Mouse (Mus musculus) gonadal fat pad, adult 2 months (tissue): ENCODE measurements around the gene Nkx1-1. TPM values are rescaled to one million over a fixed set of nuclear protein-coding genes. Genes with fewer than 3 reads are reported as not detected.

Source experiments
- DNase-seq: peaks from one replicate; pipeline ENCODE4 v3.0.0-alpha.2; 2012; ENCODE audit warnings: low read depth
- polyA plus RNA-seq: library from polyadenylated mRNA; depleted of rRNA; stranded (reverse); fragments of >200 nt; gene quantifications from 2 replicates; pipeline ENCODE4 v1.2.3, GENCODE M21; 2012; rRNA removed

The Nkx1-1 gene
- polyA plus RNA-seq, 1 experiment: not detected

DNA sequence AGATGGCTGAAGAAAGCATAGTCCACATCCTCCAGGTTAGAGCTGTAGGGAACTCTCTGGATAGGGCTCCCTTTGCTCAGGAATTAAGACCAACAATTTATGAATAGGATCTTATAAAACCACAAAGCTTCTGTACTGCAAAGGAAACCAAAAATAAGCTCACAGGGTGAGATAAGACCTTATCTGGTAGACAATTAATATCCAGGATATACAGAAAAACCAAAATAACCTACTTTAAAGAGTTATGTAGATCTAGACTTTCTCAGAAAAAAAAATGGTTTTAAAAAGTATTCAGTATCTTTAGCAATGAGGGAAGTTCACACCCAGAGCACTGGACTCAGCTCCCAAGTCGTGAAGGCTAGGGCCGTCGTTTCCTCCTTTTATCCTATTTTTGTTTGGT is 13.5 kb downstream of the Nkx1-1 start:
- no peak for DNase-seq

DNA sequence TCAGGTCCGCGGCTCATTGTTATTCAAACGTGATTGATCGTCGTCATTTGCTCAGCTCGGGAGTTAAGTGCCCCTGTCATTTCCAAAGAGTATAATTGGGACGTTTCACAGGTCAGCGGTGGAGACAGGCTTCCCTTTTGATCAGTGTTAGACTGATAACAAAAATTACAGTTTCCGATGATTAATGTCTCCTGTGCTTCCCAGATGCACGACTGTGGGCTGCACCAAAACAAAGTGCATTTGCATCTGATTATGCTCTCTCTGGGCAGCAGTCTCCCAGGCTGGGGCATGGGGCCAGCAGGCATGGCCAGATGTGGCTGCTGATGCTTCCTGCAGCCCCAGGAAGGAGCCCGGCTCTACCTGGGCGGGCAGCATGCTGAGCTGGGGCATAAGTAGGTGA is 33.0 kb downstream of the Nkx1-1 start:
- DNase-seq: no peak

DNA sequence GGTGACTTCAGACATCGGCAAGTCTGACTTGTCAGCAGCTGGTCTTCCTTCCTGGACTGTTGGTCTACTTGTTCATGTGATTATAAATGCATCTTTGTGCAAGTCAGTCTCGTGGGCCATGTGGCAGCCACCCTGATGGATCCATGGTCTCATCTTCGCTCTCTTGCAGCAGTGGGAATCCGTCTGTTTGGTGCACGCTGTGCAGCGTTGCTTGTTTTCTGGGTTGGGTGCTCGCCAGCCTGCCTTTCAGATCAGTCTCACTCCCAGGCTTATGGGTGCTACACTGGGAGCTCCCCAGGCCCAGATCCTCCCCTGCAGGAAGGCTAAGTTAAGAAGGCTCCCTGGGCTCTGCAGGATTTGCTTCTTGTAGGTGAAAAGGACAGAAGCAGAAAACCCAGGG is 36.9 kb downstream of the Nkx1-1 start:
- DNase-seq: no peak

DNA sequence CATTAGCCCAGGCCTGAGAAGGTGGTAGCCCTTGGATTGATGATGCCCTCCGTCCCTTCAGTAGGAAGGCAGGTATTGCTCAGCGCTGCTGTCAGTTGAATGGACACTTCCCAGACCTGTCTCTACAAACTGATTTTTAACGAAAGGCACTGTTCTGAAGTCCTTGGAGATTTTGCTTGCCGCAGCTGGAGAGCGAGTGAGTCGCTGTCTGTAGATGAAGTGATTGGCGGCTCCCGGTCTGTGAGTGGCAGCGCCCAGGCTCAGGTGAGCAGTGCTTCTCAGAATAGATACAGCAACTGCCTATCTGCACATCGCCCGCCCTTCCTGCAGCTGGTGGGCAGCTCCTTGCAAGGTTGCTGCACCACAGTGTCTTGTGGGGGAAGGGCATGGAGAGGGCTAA is 38.1 kb downstream of the Nkx1-1 start:
- DNase-seq: no peak

DNA sequence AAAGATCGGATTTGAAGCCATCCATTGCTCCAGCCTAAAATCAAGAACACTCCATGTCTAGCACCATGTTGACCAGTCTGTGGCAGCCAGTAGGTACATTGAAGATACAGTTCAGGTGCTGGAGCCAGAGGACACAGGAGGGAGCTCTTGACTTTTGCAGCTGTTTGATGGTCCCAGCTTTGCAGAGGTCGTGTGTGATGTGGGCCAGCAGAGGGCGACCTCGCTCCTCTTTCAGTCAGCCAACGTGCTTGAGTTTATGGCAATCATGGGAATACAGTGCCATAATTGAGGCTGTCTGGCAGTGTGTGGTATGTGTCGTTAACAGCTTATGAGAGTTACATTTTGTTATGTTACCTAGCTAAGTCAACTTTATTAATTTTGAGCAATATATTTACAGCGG is 40.0 kb downstream of the Nkx1-1 start:
- no peak for DNase-seq

DNA sequence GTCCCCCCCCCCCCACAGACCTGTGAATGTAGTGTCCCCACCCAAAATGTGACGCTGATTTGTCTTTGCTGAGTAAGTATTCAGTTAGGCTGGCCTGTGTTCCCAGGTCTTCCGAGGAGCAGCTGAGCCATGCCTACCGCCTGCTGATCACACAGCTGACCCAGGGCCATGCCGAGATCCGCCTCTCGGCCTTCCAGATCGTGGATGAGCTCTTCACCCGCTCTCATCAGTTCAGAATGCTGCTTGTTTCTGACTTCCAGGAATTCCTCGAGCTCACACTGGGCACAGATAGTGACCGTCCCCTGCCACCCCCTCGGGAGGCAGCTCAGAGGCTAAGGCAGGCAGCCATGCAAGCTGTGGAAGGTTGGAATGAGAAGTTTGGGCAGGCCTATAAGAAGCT is 46.2 kb downstream of the Nkx1-1 start:
- DNase-seq: no peak

Other genes starting within 250 kb of the Nkx1-1 start
- gene Spon2, start 215.5 kb downstream of the Nkx1-1 start, polyA plus RNA-seq: 12.1 and 28.5 TPM in 2 replicates
- 181 and 240 TPM in 2 replicates for gene Ctbp1, start 159.0 kb downstream of the Nkx1-1 start, polyA plus RNA-seq
- gene Maea, start 98.5 kb downstream of the Nkx1-1 start, polyA plus RNA-seq: 107 and 129 TPM in 2 replicates
- gene Uvssa, start 55.4 kb downstream of the Nkx1-1 start, polyA plus RNA-seq: 8.7 and 8.8 TPM in 2 replicates
- 25.8 and 34.7 TPM in 2 replicates for gene Fam53a, start 195.7 kb upstream of the Nkx1-1 start, polyA plus RNA-seq
- 1.6 and 2.0 TPM in 2 replicates for gene Gm9903, start 195.9 kb upstream of the Nkx1-1 start, polyA plus RNA-seq
- gene Slbp, start 218.6 kb upstream of the Nkx1-1 start, polyA plus RNA-seq: 14.7 and 21.2 TPM in 2 replicates
- 9.2 and 11.0 TPM in 2 replicates for gene Tacc3, start 224.2 kb upstream of the Nkx1-1 start, polyA plus RNA-seq
- gene Tmem129, start 224.4 kb upstream of the Nkx1-1 start, polyA plus RNA-seq: 42.2 and 51.3 TPM in 2 replicates